Mouse (Mus musculus) intestine, postnatal 0 days (tissue): ENCODE measurements at regions not wholly inside any gene's neighbourhood (a gene's known extent, or its start where the extent isn't known, plus 50 kb on each side); places are given as distances from the start of the nearest gene placed in this dataset.

ENCODE experiments used
- ATAC-seq: fragments of 200-750 bp; cut with Nextera tagmentation; 2 replicates; pipeline ENCODE4 v1.8.0; 2017; ENCODE audit warnings: mild to moderate bottlenecking, moderate TSS enrichment, moderate library complexity
- H3K27ac ChIP-seq: fragments of 300-500 bp; sonication (generic); 2 replicates; pipeline ENCODE4 v1.5.1; 2014; ENCODE audit warnings: mild to moderate bottlenecking, low read depth, low read length, moderate library complexity
- H3K27me3 ChIP-seq: fragments of 300-500 bp; sonication (generic); replicated peaks from 2 replicates; pipeline ENCODE4 v1.6.1; 2014; ENCODE audit warnings: low read length, mixed read lengths; ENCODE audit not compliant: control insufficient read depth, insufficient read depth
- H3K36me3 ChIP-seq: fragments of 300-500 bp; sonication (generic); 2 replicates; pipeline ENCODE4 v1.6.1; 2014; ENCODE audit warnings: mild to moderate bottlenecking, moderate library complexity; ENCODE audit not compliant: control insufficient read depth, insufficient read depth
- H3K4me1 ChIP-seq: fragments of 300-500 bp; sonication (generic); replicated peaks from 2 replicates; pipeline ENCODE4 v1.6.1; 2014; ENCODE audit warnings: antibody characterized with exemption, low read length, mixed read lengths; ENCODE audit not compliant: control insufficient read depth, insufficient read depth
- H3K4me2 ChIP-seq: fragments of 300-500 bp; sonication (generic); replicated peaks from 2 replicates; pipeline ENCODE4 v1.6.1; 2014; ENCODE audit warnings: low read depth, mild to moderate bottlenecking, moderate library complexity
- H3K4me3 ChIP-seq: fragments of 300-500 bp; sonication (generic); 2 replicates; pipeline ENCODE4 v1.5.1; 2014; ENCODE audit warnings: low read depth, low read length
- H3K9ac ChIP-seq: fragments of 300-500 bp; sonication (generic); 2 replicates; pipeline ENCODE4 v1.6.1; 2014; ENCODE audit warnings: mild to moderate bottlenecking, low read depth, low read length
- H3K9me3 ChIP-seq: fragments of 300-500 bp; sonication (generic); 2 replicates; pipeline ENCODE4 v1.6.1; 2016; ENCODE audit warnings: mixed run types; ENCODE audit not compliant: control insufficient read depth
- CTCF ChIP-seq: sonication (generic); IDR thresholded peaks from 2 replicates; pipeline ENCODE4 v1.5.1; 2016; ENCODE audit warnings: low read depth, mild to moderate bottlenecking, control low read depth, antibody characterized with exemption, moderate library complexity
- WGBS: fragments of 180-500 bp; shearing (Covaris S2); extraction: QIAGEN DNeasy Blood & Tissue Kit; methylation state at CpG from one replicate; pipeline ENCODE4 v1.1.7; 2014; 5-methylcytosine and 5-hydroxymethylcytosine counted together

GRCm38 (mm10) chr3:41482881-41483494 lies 72.5 kb upstream of the Jade1 start:
- TF ChIP-seq CTCF, result no peak
- WGBS, result 57% methylated on average over 5 of the region's 5 CpGs
- no peak overlapping the region for H3K9ac ChIP-seq
- H3K4me1 ChIP-seq, result no peaks in the 10 kb centered on the region
- H3K4me3 ChIP-seq, result no peak overlapping the region
- H3K9me3 ChIP-seq, result no peaks in the 10 kb centered on the region
- no peaks in the 10 kb centered on the region for H3K36me3 ChIP-seq
- no peaks in the 10 kb centered on the region for H3K27me3 ChIP-seq
- ATAC-seq, result no peak
- no peak overlapping the region for H3K4me2 ChIP-seq
- no peak overlapping the region for H3K27ac ChIP-seq

- no peaks in the 10 kb centered on the region for H3K4me1 ChIP-seq
Observed at GRCm38 (mm10) chr3:41480186-41480585, 75.3 kb upstream of the Jade1 start.

GRCm38 (mm10) chr3:41478971-41479370 lies 76.6 kb upstream of the Jade1 start:
- Histone ChIP-seq H3K27me3 (no peaks in the 10 kb centered on the region), H3K36me3 (no peaks in the 10 kb centered on the region), H3K27ac (no peak overlapping the region), H3K9ac (no peak overlapping the region), H3K4me3 (no peak overlapping the region), H3K9me3 (no peaks in the 10 kb centered on the region), H3K4me2 (no peak overlapping the region), H3K4me1 (no peaks in the 10 kb centered on the region)
- 95% methylated on average over 2 of the region's 2 CpGs for WGBS
- no peak for TF ChIP-seq CTCF
- no peak for ATAC-seq

More at GRCm38 (mm10) chr3:41480186-41480585, 75.3 kb upstream of the Jade1 start:
- Histone ChIP-seq H3K9ac (no peak overlapping the region), H3K36me3 (no peaks in the 10 kb centered on the region), H3K4me3 (no peak overlapping the region), H3K27ac (no peak overlapping the region), H3K4me2 (no peak overlapping the region), H3K27me3 (no peaks in the 10 kb centered on the region), H3K9me3 (no peaks in the 10 kb centered on the region)
- 63% methylated on average over 3 of the region's 3 CpGs for WGBS
- TF ChIP-seq CTCF, result no peak
- ATAC-seq, result no peak

GRCm38 (mm10) chr3:41476516-41476915 lies 79.0 kb upstream of the Jade1 start:
- Histone ChIP-seq H3K4me1 (no peaks in the 10 kb centered on the region), H3K4me3 (no peak overlapping the region), H3K27ac (no peak overlapping the region), H3K27me3 (no peaks in the 10 kb centered on the region), H3K36me3 (no peaks in the 10 kb centered on the region), H3K4me2 (no peak overlapping the region), H3K9me3 (no peaks in the 10 kb centered on the region), H3K9ac (no peak overlapping the region)
- 87% methylated on average over 6 of the region's 6 CpGs for WGBS
- TF ChIP-seq CTCF, result no peak
- ATAC-seq, result no peak

DNA sequence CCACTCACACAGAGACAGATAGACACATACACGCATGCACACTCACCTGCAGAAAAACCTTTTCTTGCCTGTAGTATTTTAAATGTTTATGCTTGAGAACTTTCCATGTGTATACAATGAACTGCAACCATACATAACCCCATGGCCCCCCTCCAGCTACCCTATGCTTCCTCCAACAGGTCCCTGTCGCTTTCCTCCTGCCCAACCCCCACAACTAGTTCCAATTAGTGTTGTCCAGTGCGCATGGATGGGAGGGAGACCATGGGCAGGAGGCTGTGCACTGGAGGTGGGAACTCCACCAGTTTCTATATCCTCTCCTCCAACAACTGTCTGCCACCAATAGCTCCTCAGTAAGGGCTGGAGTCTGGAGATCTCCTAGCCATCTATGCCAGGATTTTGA lies 82.9 kb upstream of the Jade1 start:
- no peak for TF ChIP-seq CTCF
- Histone ChIP-seq H3K27me3 (no peaks in the 10 kb centered on the region), H3K27ac (no peak overlapping the region), H3K4me1 (no peaks in the 10 kb centered on the region), H3K9me3 (no peaks in the 10 kb centered on the region), H3K9ac (no peak overlapping the region), H3K36me3 (no peaks in the 10 kb centered on the region), H3K4me2 (no peak overlapping the region), H3K4me3 (no peak overlapping the region)
- WGBS, result 91% methylated on average over 3 of the region's 3 CpGs
- ATAC-seq, result no peak

DNA sequence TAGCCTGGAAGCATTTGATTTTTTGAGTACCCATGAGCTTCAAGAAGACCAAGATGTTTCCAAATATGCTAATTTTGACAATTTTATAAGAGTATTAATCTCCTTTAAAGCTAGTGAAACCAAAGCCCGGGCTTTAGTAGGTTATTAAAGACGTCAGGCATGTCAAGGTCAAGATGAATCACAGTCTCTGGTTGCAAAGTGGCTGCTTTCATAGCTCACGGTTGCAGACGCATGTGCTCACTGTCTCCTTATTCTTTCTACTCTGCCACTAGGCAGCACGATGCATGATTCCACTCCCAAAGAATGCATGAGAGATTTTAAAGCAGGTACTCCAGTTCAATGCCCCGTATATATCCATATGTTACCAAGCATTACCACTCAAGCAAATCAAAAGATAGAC lies 86.4 kb upstream of the Jade1 start:
- no peak for TF ChIP-seq CTCF
- no peaks in the 10 kb centered on the region for H3K27me3 ChIP-seq
- H3K4me2 ChIP-seq, result no peak overlapping the region
- H3K27ac ChIP-seq, result no peak overlapping the region
- no peak for ATAC-seq
- 58% methylated on average over 6 of the region's 6 CpGs for WGBS
- H3K9ac ChIP-seq, result no peak overlapping the region
- H3K9me3 ChIP-seq, result no peaks in the 10 kb centered on the region
- no peaks in the 10 kb centered on the region for H3K36me3 ChIP-seq
- no peak overlapping the region for H3K4me3 ChIP-seq
- H3K4me1 ChIP-seq, result no peaks in the 10 kb centered on the region

DNA sequence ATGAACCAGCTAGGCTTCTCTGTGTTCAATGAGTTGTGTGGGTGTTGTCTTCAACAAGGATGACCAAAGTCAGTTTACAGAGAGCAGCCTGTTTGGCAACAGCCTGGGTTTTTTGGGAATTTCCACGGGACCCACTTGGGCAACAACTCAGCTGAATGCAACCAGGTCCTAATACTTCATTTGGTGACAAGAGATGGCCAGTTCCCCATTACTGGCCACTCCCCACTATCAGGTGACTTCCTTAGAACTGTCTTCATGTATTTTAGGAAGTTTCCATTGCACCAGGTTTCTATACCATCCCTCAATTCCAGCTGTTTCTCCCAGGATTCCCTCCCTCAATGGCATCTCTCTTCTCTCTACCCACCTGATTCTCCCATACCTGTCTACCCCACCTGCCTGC lies 87.7 kb upstream of the Jade1 start:
- WGBS, result 87% methylated on average over 1 of the region's 1 CpGs
- no peak overlapping the region for H3K4me3 ChIP-seq

More for the DNA sequence above, 87.7 kb upstream of the Jade1 start:
- Histone ChIP-seq H3K36me3 (no peaks in the 10 kb centered on the region), H3K4me1 (no peaks in the 10 kb centered on the region), H3K4me2 (no peak overlapping the region), H3K27ac (no peak overlapping the region), H3K27me3 (no peaks in the 10 kb centered on the region), H3K9ac (no peak overlapping the region), H3K9me3 (no peaks in the 10 kb centered on the region)
- ATAC-seq, result no peak
- no peak for TF ChIP-seq CTCF
